Mouse (Mus musculus) bone marrow, adult 2 months (tissue): ENCODE results near the gene Atp6v0b. TPM values are rescaled to one million over a fixed set of nuclear protein-coding genes. Genes with fewer than 3 reads are reported as not detected.

Source experiments
- H3K27ac ChIP-seq: fragments of 200-500 bp; 2 replicates; pipeline ENCODE4 v1.5.1; 2012; ENCODE audit warnings: low read depth, mild to moderate bottlenecking, control low read depth, inconsistent platforms, low read length; ENCODE audit not compliant: control insufficient read depth, poor library complexity, insufficient read depth
- H3K4me1 ChIP-seq: fragments of 200-500 bp; 2 replicates; pipeline ENCODE4 v1.6.1; 2011; ENCODE audit warnings: low read length; ENCODE audit not compliant: control insufficient read depth, insufficient read depth
- H3K4me3 ChIP-seq: fragments of 200-500 bp; replicated peaks from 2 replicates; pipeline ENCODE3; 2011; ENCODE audit warnings: mild to moderate bottlenecking, low read depth, low read length, control low read depth; ENCODE audit not compliant: control insufficient read depth
- CTCF ChIP-seq: fragments of 200-500 bp; IDR thresholded peaks from 2 replicates; pipeline ENCODE4 v1.5.1; 2011; ENCODE audit warnings: low read length, control low read depth; ENCODE audit not compliant: control insufficient read depth, insufficient read depth
- POLR2A ChIP-seq: fragments of 200-500 bp; IDR thresholded peaks from 2 replicates; pipeline ENCODE4 v1.6.1; 2011; ENCODE audit warnings: low read depth, mild to moderate bottlenecking, control low read depth, low read length, borderline replicate concordance; ENCODE audit not compliant: control insufficient read depth
- WGBS: fragments of 180-500 bp; shearing (Covaris S2); methylation state at CpG from one replicate; pipeline ENCODE4 v1.1.7; 2018; 5-methylcytosine and 5-hydroxymethylcytosine counted together
- polyA plus RNA-seq: library from polyadenylated mRNA; stranded (reverse); fragments of >200 nt; gene quantifications from 2 replicates; pipeline ENCODE4 v1.2.4, GENCODE M21; 2011; ENCODE audit warnings: low replicate concordance; ENCODE audit not compliant: missing spikeins, insufficient read depth, insufficient read length

Atp6v0b gene
- polyA plus RNA-seq, 1 experiment: 442 TPM

- H3K4me3 ChIP-seq: no peak overlapping the region
- no peak for TF ChIP-seq POLR2A
- TF ChIP-seq CTCF: no peak
- no peak overlapping the region for H3K27ac ChIP-seq
- no peaks in the 10 kb centered on the region for H3K4me1 ChIP-seq
- WGBS: 94% methylated on average over 4 of the region's 4 CpGs
These were observed 40.9 kb downstream of the Atp6v0b start for GRCm38 (mm10) chr4:117846261-117846660.

DNA sequence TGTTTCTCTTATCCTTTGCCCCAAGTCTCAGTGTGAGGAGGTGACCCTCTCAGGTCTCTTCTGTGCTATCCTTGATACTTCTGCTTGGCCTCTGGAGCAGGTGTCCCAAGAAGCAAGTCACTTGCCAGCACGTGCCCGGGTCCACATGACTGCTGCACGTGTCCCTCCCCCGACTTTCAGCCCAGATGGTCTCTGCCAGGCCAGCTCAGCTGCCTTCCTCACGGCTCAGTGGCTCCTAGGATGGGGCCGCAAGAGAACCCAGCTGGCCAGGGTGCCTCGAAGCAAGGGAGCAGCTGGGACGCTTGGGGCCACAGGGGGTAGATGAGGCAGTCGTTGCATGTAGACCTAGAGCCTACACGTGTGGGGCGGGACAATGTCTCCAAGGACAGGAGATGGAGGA, 41.8 kb downstream of the Atp6v0b start:
- H3K4me1 ChIP-seq: no peaks in the 10 kb centered on the region
- H3K4me3 ChIP-seq: no peak overlapping the region
- WGBS: 86% methylated on average over 11 of the region's 11 CpGs
- no peak overlapping the region; the same call in 1 of the 2 replicates for H3K27ac ChIP-seq
- TF ChIP-seq POLR2A: no peak
- no peak for TF ChIP-seq CTCF

- Histone ChIP-seq H3K27ac (no peak overlapping the region), H3K4me3 (no peak overlapping the region), H3K4me1 (no peaks in the 10 kb centered on the region)
- 93% methylated on average over 5 of the region's 5 CpGs for WGBS
- TF ChIP-seq CTCF (no peak), POLR2A (no peak)
These were observed 42.7 kb downstream of the Atp6v0b start for GRCm38 (mm10) chr4:117844467-117844866.

DNA sequence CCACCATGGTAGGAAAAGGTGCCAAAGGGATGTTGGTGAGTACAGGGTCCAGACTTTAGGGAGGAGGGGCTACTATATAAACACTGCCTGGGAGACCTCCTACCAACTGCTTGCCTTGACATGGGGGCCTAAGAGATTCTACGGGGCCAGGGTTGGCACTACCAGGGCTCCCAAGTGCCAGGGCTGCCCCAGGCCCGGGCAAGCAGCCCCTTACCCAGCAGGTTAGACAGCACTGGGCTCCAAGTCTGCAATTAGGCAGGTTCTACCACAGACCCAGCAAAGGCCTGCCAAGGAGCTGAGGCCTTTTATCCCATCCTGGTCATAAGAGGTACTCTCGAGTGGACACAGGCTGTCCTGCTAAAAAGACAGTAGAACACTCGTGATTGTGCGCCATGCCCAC, 44.0 kb downstream of the Atp6v0b start:
- no peak overlapping the region for H3K27ac ChIP-seq
- H3K4me1 ChIP-seq: no peaks in the 10 kb centered on the region
- TF ChIP-seq POLR2A: no peak
- no peak for TF ChIP-seq CTCF
- no peak overlapping the region for H3K4me3 ChIP-seq
- 90% methylated on average over 5 of the region's 5 CpGs for WGBS

DNA sequence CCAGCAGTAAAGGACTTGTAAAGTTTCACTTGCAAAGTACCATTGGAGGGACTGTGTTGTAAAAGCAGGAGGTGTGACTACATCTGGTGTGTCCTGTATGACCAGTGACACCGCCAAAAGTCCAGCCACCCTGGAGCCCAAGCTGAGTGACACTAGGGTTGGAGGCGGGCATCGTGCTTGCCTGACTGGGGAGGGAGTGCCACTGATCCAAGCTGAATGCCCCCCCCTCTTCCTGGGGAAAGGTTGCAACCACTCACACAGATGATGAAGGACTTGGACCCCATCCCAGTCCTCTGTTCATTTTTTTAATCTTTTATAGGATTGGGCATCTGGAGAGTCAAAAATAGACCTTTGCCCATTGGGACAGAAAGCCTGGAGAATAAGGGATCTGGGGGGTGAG, 45.6 kb downstream of the Atp6v0b start:
- TF ChIP-seq CTCF (no peak), POLR2A (no peak)
- Histone ChIP-seq H3K27ac (no peak overlapping the region), H3K4me1 (no peaks in the 10 kb centered on the region), H3K4me3 (no peak overlapping the region)
- 89% methylated on average over 3 of the region's 3 CpGs for WGBS

GRCm38 (mm10) chr4:117840821-117841220, 46.3 kb downstream of the Atp6v0b start:
- no peak for TF ChIP-seq POLR2A
- TF ChIP-seq CTCF: no peak
- no peak overlapping the region for H3K4me3 ChIP-seq
- H3K27ac ChIP-seq: no peak overlapping the region
- 90% methylated on average over 5 of the region's 5 CpGs for WGBS
- H3K4me1 ChIP-seq: no peaks in the 10 kb centered on the region

- TF ChIP-seq CTCF (no peak), POLR2A (no peak)
- H3K4me3 ChIP-seq: no peak overlapping the region
- H3K4me1 ChIP-seq: peaks cover under 1% of the 10 kb centered on the region; the same call in 1 of the 2 replicates
- no peak overlapping the region for H3K27ac ChIP-seq
- WGBS: 89% methylated on average over 6 of the region's 6 CpGs
These were observed 47.8 kb downstream of the Atp6v0b start for GRCm38 (mm10) chr4:117839366-117839765.

- H3K4me3 ChIP-seq: peak overlapping the region; percentile 16
- TF ChIP-seq CTCF: no peak
- TF ChIP-seq POLR2A: no peak
- H3K27ac ChIP-seq: no peak overlapping the region
- WGBS: 73% methylated on average over 4 of the region's 4 CpGs
- peaks cover 1% of the 10 kb centered on the region for H3K4me1 ChIP-seq
These were observed 49.9 kb downstream of the Atp6v0b start for GRCm38 (mm10) chr4:117837271-117837670.

DNA sequence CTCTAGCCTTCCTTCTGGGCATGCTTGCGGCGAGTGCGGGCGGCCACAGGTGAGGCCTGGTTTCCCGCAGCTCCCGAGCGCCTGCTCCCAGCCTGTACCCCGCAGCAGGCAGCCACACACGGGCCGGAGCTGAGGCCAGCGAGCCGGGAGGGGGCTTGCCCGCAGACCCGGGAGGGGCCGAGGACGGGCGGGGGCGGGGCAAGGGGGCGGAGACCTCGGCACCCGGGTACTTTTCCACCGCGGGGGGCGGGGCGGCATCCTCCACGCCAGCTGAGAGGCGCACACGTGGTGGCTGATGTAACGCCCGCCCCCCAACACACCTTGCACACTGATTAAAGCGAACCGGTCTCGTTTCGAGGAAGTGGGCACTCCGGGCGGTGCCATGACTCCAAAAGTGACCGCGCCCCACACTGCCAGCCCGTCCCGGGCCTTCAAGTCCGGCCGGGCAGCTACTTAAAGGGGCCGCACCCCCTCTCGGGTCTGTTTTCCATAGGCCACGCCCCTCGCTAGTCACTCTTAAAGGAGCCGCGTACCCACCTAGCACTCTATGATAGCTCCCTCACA, 50.8 kb downstream of the Atp6v0b start:
- H3K27ac ChIP-seq: peak overlapping the region; percentile 92
- H3K4me1 ChIP-seq: peaks cover 3% of the 10 kb centered on the region
- peak overlapping the region; percentile 89 for H3K4me3 ChIP-seq
- no peak for TF ChIP-seq CTCF
- TF ChIP-seq POLR2A: no peak
- WGBS: under 1% methylated on average over 48 of the region's 48 CpGs
